Mouse (Mus musculus) MEL (cell line): ENCODE measurements around the gene Ddx58. TPM values are rescaled to one million over a fixed set of nuclear protein-coding genes. Genes with fewer than 3 reads are reported as not detected.

ENCODE experiments used
- DNase-seq: peaks from one replicate; pipeline ENCODE4 v3.0.0; 2011; ENCODE audit warnings: low read depth, low spot score
- H3K27ac ChIP-seq: 2 replicates; pipeline ENCODE4 v1.5.1; 2012; ENCODE audit warnings: low read depth, mild to moderate bottlenecking, control low read depth, low read length, moderate library complexity; ENCODE audit not compliant: control insufficient read depth
- H3K27me3 ChIP-seq, 2 experiments: fragments of 150-350 bp in 1 of 2; sonication (generic) in 1 of 2; 2 replicates each; pipeline ENCODE4 v1.6.1; 2012; ENCODE audit warnings: low read length in 2 of 2, mild to moderate bottlenecking in 2 of 2, improper control_type of control experiment in 1 of 2, moderate library complexity in 1 of 2; ENCODE audit not compliant: insufficient read depth in 2 of 2, control insufficient read depth in 1 of 2
- H3K36me3 ChIP-seq, 2 experiments: 2 replicates each; pipeline ENCODE4 v1.6.1; 2012 to 2014; ENCODE audit warnings: low read length in 2 of 2, improper control_type of control experiment in 1 of 2, inconsistent platforms in 1 of 2, mild to moderate bottlenecking in 1 of 2; ENCODE audit not compliant: insufficient read depth in 2 of 2, control insufficient read depth in 1 of 2
- H3K4me1 ChIP-seq, 2 experiments: fragments of 150-350 bp in 1 of 2; sonication (generic) in 1 of 2; 2 replicates each; pipeline ENCODE4 v1.6.1; 2012; ENCODE audit warnings: low read length in 2 of 2, improper control_type of control experiment in 1 of 2, mild to moderate bottlenecking in 1 of 2; ENCODE audit not compliant: insufficient read depth in 2 of 2, control insufficient read depth in 1 of 2
- H3K4me3 ChIP-seq, 2 experiments: fragments of 150-350 bp in 1 of 2; sonication (generic) in 1 of 2; 2 replicates each; pipeline ENCODE4 v1.5.1; 2012; ENCODE audit warnings: low read depth in 2 of 2, low read length in 2 of 2, mild to moderate bottlenecking in 2 of 2, moderate library complexity in 2 of 2, control low read depth in 1 of 2, improper control_type of control experiment in 1 of 2; ENCODE audit not compliant: control insufficient read depth in 1 of 2, insufficient read depth in 1 of 2
- H3K79me2 ChIP-seq: 2 replicates; pipeline ENCODE4 v1.6.1; 2012; ENCODE audit warnings: mild to moderate bottlenecking, low read length, moderate library complexity; ENCODE audit not compliant: control insufficient read depth, poor library complexity, insufficient read depth
- H3K9ac ChIP-seq: 2 replicates; pipeline ENCODE4 v1.6.1; 2012; ENCODE audit warnings: low read depth, mild to moderate bottlenecking, control low read depth, low read length, moderate library complexity; ENCODE audit not compliant: control insufficient read depth, poor library complexity, severe bottlenecking
- H3K9me3 ChIP-seq: fragments of 150-350 bp; sonication (generic); replicated peaks from 2 replicates; pipeline ENCODE4 v1.6.1; 2012; ENCODE audit warnings: mild to moderate bottlenecking, low read length, improper control_type of control experiment, moderate library complexity; ENCODE audit not compliant: insufficient read depth
- CHD1 ChIP-seq: IDR thresholded peaks from 2 replicates; pipeline ENCODE4 v1.6.1; 2012; ENCODE audit warnings: low read depth, mild to moderate bottlenecking, inconsistent platforms, low read length, improper control_type of control experiment
- CHD2 ChIP-seq: IDR thresholded peaks from 2 replicates; pipeline ENCODE4 v1.6.1; 2011; ENCODE audit warnings: low read length, improper control_type of control experiment
- CTCF ChIP-seq, 3 experiments: IDR thresholded peaks in 2 of 3; conservative IDR thresholded peaks in 1 of 3; 2 replicates each; pipeline ENCODE4 v1.5.1; 2011 to 2012; ENCODE audit warnings: low read length in 3 of 3, low read depth in 2 of 3, mild to moderate bottlenecking in 2 of 3, improper control_type of control experiment in 1 of 3, inconsistent platforms in 1 of 3, mixed read lengths in 1 of 3, moderate library complexity in 1 of 3; ENCODE audit not compliant: control insufficient read depth in 1 of 3, insufficient read depth in 1 of 3, poor library complexity in 1 of 3, severe bottlenecking in 1 of 3
- E2F4 ChIP-seq: IDR thresholded peaks from 2 replicates; pipeline ENCODE4 v1.6.1; 2011; ENCODE audit warnings: low read depth, low read length, improper control_type of control experiment, borderline replicate concordance
- ELF1 ChIP-seq: IDR thresholded peaks from 2 replicates; pipeline ENCODE4 v1.6.1; 2014; ENCODE audit warnings: low read depth, mild to moderate bottlenecking, inconsistent platforms, low read length, improper control_type of control experiment, moderate library complexity
- EP300 ChIP-seq, 2 experiments: IDR thresholded peaks; 2 replicates each; pipeline ENCODE4 v1.6.1; 2011; ENCODE audit warnings: improper control_type of control experiment in 2 of 2, low read length in 2 of 2, low read depth in 1 of 2, mild to moderate bottlenecking in 1 of 2
- ETS1 ChIP-seq: IDR thresholded peaks from 2 replicates; pipeline ENCODE4 v1.6.1; 2012; ENCODE audit warnings: low read depth, mild to moderate bottlenecking, inconsistent platforms, low read length, improper control_type of control experiment, moderate library complexity
- KAT2A ChIP-seq: conservative IDR thresholded peaks from 2 replicates; pipeline ENCODE4 v1.6.1; 2012; ENCODE audit warnings: low read depth, low read length, improper control_type of control experiment, inconsistent platforms
- MAX ChIP-seq: IDR thresholded peaks from 2 replicates; pipeline ENCODE4 v1.6.1; 2011; ENCODE audit warnings: low read length, improper control_type of control experiment
- MAZ ChIP-seq: IDR thresholded peaks from 2 replicates; pipeline ENCODE4 v1.6.1; 2012; ENCODE audit warnings: low read depth, mild to moderate bottlenecking, inconsistent platforms, low read length, improper control_type of control experiment
- MYB ChIP-seq: IDR thresholded peaks from 2 replicates; pipeline ENCODE4 v1.6.1; 2011; ENCODE audit warnings: mild to moderate bottlenecking, low read depth, low read length, improper control_type of control experiment
- NELFE ChIP-seq: IDR thresholded peaks from 2 replicates; pipeline ENCODE4 v1.6.1; 2011; ENCODE audit warnings: low read depth, low read length, improper control_type of control experiment
- NRF1 ChIP-seq: IDR thresholded peaks from 2 replicates; pipeline ENCODE4 v1.6.1; 2014; ENCODE audit warnings: low read depth, mild to moderate bottlenecking, inconsistent platforms, low read length, improper control_type of control experiment, moderate library complexity; ENCODE audit not compliant: poor library complexity, insufficient read depth, severe bottlenecking
- POLR2AphosphoS5 ChIP-seq: IDR thresholded peaks from 2 replicates; pipeline ENCODE4 v1.6.1; 2012; ENCODE audit warnings: low read depth, borderline replicate concordance, mild to moderate bottlenecking, inconsistent platforms, low read length, moderate library complexity, mixed read lengths
- RAD21 ChIP-seq: IDR thresholded peaks from 2 replicates; pipeline ENCODE4 v1.6.1; 2011; ENCODE audit warnings: mild to moderate bottlenecking, low read depth, low read length, improper control_type of control experiment
- RCOR1 ChIP-seq: IDR thresholded peaks from 2 replicates; pipeline ENCODE4 v1.6.1; 2012; ENCODE audit warnings: low read depth, mild to moderate bottlenecking, inconsistent platforms, low read length, improper control_type of control experiment
- SMC3 ChIP-seq: IDR thresholded peaks from 2 replicates; pipeline ENCODE4 v1.6.1; 2011; ENCODE audit warnings: low read depth, low read length, improper control_type of control experiment
- TCF12 ChIP-seq: IDR thresholded peaks from 2 replicates; pipeline ENCODE4 v1.6.1; 2014; ENCODE audit warnings: low read depth, mild to moderate bottlenecking, inconsistent platforms, low read length, improper control_type of control experiment, moderate library complexity
- UBTF ChIP-seq: IDR thresholded peaks from 2 replicates; pipeline ENCODE4 v1.6.1; 2012; ENCODE audit warnings: low read depth, mild to moderate bottlenecking, inconsistent platforms, low read length, improper control_type of control experiment, moderate library complexity, borderline replicate concordance; ENCODE audit not compliant: insufficient read depth
- USF1 ChIP-seq: IDR thresholded peaks from 2 replicates; pipeline ENCODE4 v1.6.1; 2014; ENCODE audit warnings: low read depth, mild to moderate bottlenecking, inconsistent platforms, low read length, improper control_type of control experiment, moderate library complexity
- USF2 ChIP-seq, 2 experiments: IDR thresholded peaks; 2 replicates each; pipeline ENCODE4 v1.6.1; 2011 to 2012; ENCODE audit warnings: improper control_type of control experiment in 2 of 2, low read length in 2 of 2, borderline replicate concordance in 1 of 2, inconsistent platforms in 1 of 2, low read depth in 1 of 2, mild to moderate bottlenecking in 1 of 2; ENCODE audit not compliant: insufficient read depth in 1 of 2
- ZC3H11A ChIP-seq: IDR thresholded peaks from 2 replicates; pipeline ENCODE4 v1.6.1; 2012; ENCODE audit warnings: low read depth, mild to moderate bottlenecking, inconsistent platforms, low read length, improper control_type of control experiment
- polyA plus RNA-seq, 2 experiments: library from polyadenylated mRNA; stranded (reverse) in 1 of 2; unstranded in 1 of 2; fragments of >175 nt in 1 of 2; fragments of >200 nt in 1 of 2; gene quantifications; 2 replicates each; pipeline versions ENCODE4 v1.2.1 to v1.2.4; 2012; ENCODE audit warnings: low replicate concordance in 2 of 2, low read depth in 1 of 2; ENCODE audit not compliant: insufficient read length in 2 of 2, insufficient read depth in 1 of 2, missing spikeins in 1 of 2
- total RNA-seq: library from RNA; depleted of rRNA; stranded (reverse); fragments of 300-350 nt; gene quantifications from 2 replicates; pipeline ENCODE4 v1.2.3, GENCODE M21; 2012

The Ddx58 gene
- total and polyA plus RNA-seq, 3 experiments, result 0.58 to 1.0 TPM; not detected in 1

DNA sequence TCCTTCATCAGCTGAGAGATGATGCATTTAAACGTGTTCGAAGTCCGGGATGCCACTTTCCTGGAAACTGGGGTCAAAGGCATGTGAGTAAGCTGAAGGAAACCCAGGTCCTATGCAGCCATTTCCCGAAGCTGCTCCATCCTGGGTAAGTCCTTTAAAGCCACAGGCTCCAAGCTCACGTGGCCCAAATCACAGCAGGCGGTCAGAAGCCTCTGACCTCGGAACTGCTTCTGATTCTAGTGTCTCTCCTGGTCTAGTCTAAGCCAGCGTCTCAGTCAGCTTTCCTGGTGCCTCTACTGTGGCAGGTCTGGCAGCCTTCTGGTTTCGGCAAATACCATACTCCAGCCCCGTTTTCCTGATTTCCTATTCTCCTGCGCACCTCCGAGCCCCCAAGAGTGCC, 19.2 kb downstream of the Ddx58 start:
- no peaks in the 10 kb centered on the region for H3K79me2 ChIP-seq
- H3K27me3 ChIP-seq, result no peaks in the 10 kb centered on the region
- H3K27ac ChIP-seq, result no peak overlapping the region
- no peak overlapping the region for H3K4me3 ChIP-seq
- no peaks in the 10 kb centered on the region for H3K9me3 ChIP-seq
- TF ChIP-seq USF1 (no peak), USF2 (IDR thresholded peaks at IDR 0.05; ENCODE audit: borderline replicate concordance in 1 of 2, insufficient read depth in 1 of 2, low read depth in 1 of 2, low read length in 2 of 2) (no peak), CHD2 (no peak), POLR2AphosphoS5 (no peak), CTCF (IDR thresholded peaks at IDR 0.05 in 2 of 3, conservative IDR thresholded peaks at IDR 0.05 in 1 of 3; ENCODE audit: control insufficient read depth in 1 of 3, insufficient read depth in 1 of 3, low read depth in 2 of 3, low read length in 3 of 3, poor library complexity in 1 of 3, severe bottlenecking in 1 of 3) (no peak), UBTF (no peak), KAT2A (no peak), E2F4 (no peak), NRF1 (no peak), ETS1 (no peak), CHD1 (no peak), TCF12 (no peak), MAZ (no peak), EP300 (IDR thresholded peaks at IDR 0.05; ENCODE audit: low read depth in 1 of 2, low read length in 2 of 2) (no peak), MAX (no peak), RCOR1 (no peak), NELFE (no peak)
- peaks cover 0 to 4% of the 10 kb centered on the region in 2 experiments; a peak in 1 of 4 replicates for H3K4me1 ChIP-seq
- no peak overlapping the region for H3K9ac ChIP-seq
- DNase-seq, result no peak
- no peaks in the 10 kb centered on the region for H3K36me3 ChIP-seq

DNA sequence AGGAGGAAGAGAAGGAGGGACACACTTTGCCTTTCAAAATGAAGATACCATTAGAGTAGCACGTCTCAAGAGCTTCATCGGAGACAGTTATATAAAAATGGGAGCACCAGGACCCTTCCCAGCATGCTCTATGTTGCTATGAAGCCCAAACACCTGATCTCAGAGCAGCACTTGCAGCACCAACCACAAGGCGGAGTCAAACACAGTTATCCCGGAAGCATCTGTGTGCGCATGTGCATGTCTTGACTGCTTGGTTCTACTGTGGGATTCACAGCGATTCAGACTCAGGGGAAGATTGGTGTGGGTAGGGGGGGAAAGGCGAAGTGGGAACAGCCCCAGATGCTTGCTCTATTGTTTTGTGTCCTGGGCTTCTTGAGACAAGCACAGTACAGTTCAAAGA, 21.2 kb downstream of the Ddx58 start:
- no peaks in the 10 kb centered on the region for H3K9me3 ChIP-seq
- DNase-seq, result peak; percentile 71

More for the DNA sequence above, 21.2 kb downstream of the Ddx58 start:
- TF ChIP-seq SMC3 (peak; percentile 48), ZC3H11A (peak; percentile 20; the same call in 1 of the 2 replicates), ELF1 (peak; percentile 60; the same call in 1 of the 2 replicates), UBTF (no peak), MYB (no peak), RAD21 (peak; percentile 48), NRF1 (peak; percentile 58; the same call in 1 of the 2 replicates), CTCF (IDR thresholded peaks at IDR 0.05 in 2 of 3, conservative IDR thresholded peaks at IDR 0.05 in 1 of 3; ENCODE audit: control insufficient read depth in 1 of 3, insufficient read depth in 1 of 3, low read depth in 2 of 3, low read length in 3 of 3, poor library complexity in 1 of 3, severe bottlenecking in 1 of 3) (peak; percentile 39 to 62 (median 42))
- no peaks in the 10 kb centered on the region for H3K27me3 ChIP-seq
- no peaks in the 10 kb centered on the region for H3K36me3 ChIP-seq
- H3K79me2 ChIP-seq, result no peaks in the 10 kb centered on the region
- H3K4me3 ChIP-seq, result no peak overlapping the region
- peaks cover 0 to 4% of the 10 kb centered on the region in 2 experiments; a peak in 1 of 4 replicates for H3K4me1 ChIP-seq
- no peak overlapping the region for H3K27ac ChIP-seq
- H3K9ac ChIP-seq, result no peak overlapping the region
